Mouse (Mus musculus) erythroblast, embryonic 14.5 days (primary cell): ENCODE data around the gene Otud4.

Experiments
- GATA1 ChIP-seq: IDR thresholded peaks from 2 replicates; pipeline ENCODE4 v1.6.1; 2012; ENCODE audit warnings: low read length, inconsistent platforms, mixed read lengths
- TAL1 ChIP-seq: IDR thresholded peaks from 3 replicates; pipeline ENCODE4 v1.6.1; 2012; ENCODE audit warnings: low read length, inconsistent platforms, mixed read lengths

- no peak for TF ChIP-seq TAL1
- TF ChIP-seq GATA1, result no peak
Measured at GRCm38 (mm10) chr8:79723308-79723707, 83.9 kb downstream of the Otud4 start.
